Mouse (Mus musculus): ENCODE measurements around the gene Anapc5. TPM values are rescaled to one million over a fixed set of nuclear protein-coding genes. Genes with fewer than 3 reads are reported as not detected.
A peak's percentile ranks its signal among the peaks of the same experiment; 100 is the strongest.

The Anapc5 gene
- 478 and 484 TPM in 2 replicates for polyA plus RNA-seq (2016; fragmentation: Nextera tagmentation; extraction: Ambion mirVana)

GRCm38 (mm10) chr5:122820777-122821523 is at the start of gene Anapc5:
Gene Anapc5, minus strand, starts transcription at chr5:122821339.
- no peaks in the 10 kb centered on the region for H3K9me3 ChIP-seq
- no peaks in the 10 kb centered on the region for H3K27me3 ChIP-seq
- peak within 1 kb of the TSS; percentile 97 for H3K27ac ChIP-seq
- peak within 1 kb of the TSS; percentile 78 for H3K9ac ChIP-seq
- H3K36me3 ChIP-seq, result peaks cover 25% of the 10 kb centered on the region
- peak within 1 kb of the TSS; percentile 77 for H3K4me3 ChIP-seq
- H3K4me1 ChIP-seq, result peaks cover 7% of the 10 kb centered on the region
- WGBS, result under 1% methylated on average over 55 of the region's 55 CpGs
- peak; percentile 100 for ATAC-seq (ENCODE audit: insufficient number of reproducible peaks, insufficient read depth, low FRiP score, low TSS enrichment)
- peak within 1 kb of the TSS; percentile 59 for H3K4me2 ChIP-seq (replicated peaks)

DNA sequence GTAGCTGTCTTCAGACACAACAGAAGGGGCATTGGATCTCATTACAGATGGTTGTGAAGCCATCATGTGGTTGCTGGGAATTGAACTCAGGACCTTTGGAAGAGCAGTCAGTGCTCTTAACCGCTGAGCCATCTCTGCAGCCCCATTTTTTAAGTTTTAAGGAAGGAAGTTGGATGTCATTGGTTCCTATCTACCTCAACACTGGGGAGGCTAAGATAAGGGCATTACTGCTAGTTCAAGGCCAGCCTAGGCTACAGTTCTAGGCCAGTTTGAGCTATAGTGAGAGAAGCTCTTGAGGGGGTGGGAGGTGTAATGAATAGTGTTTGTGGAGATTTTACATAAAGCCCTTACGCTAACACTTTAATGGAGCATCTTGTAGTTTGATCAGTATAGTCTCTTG is 41.9 kb upstream of the Anapc5 start:
- no peaks in the 10 kb centered on the region for H3K9me3 ChIP-seq
- H3K4me3 ChIP-seq, result no peak overlapping the region
- no peak overlapping the region for H3K27ac ChIP-seq
- no peak overlapping the region for H3K9ac ChIP-seq
- no peak for ATAC-seq (ENCODE audit: insufficient number of reproducible peaks, insufficient read depth, low FRiP score, low TSS enrichment)
- no peak overlapping the region for H3K4me2 ChIP-seq (replicated peaks)
- no peaks in the 10 kb centered on the region for H3K4me1 ChIP-seq
- no peaks in the 10 kb centered on the region for H3K27me3 ChIP-seq
- H3K36me3 ChIP-seq, result peaks cover 56% of the 10 kb centered on the region
- WGBS, result 95% methylated on average over 2 of the region's 2 CpGs

DNA sequence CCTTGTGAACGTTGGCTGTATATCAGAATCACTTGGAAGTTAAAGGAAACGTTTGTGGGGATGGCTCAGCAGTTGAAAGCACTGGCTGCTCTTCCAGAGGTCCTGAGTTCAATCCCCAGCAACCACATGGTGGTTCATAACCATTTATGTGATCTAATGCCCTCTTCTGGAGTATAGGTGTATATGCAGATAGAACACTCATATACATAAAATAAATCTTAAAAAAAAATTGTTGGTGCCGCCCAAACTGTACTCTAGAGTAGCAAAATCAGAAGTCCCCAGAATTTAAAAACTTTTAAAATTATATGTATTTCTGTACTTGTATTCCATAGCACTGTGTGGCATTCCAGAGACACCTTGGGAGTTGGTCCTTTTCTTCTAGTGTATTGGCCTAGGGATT is 34.7 kb upstream of the Anapc5 start:
- Histone ChIP-seq H3K4me2 (replicated peaks) (no peak overlapping the region), H3K27me3 (no peaks in the 10 kb centered on the region), H3K4me1 (peaks cover 11% of the 10 kb centered on the region), H3K36me3 (0 out of 2 replicates have a peak, but pooled peaks cover 3% of the 10 kb centered on the region), H3K27ac (no peak overlapping the region), H3K4me3 (no peak overlapping the region), H3K9me3 (no peaks in the 10 kb centered on the region), H3K9ac (no peak overlapping the region)
- no peak for ATAC-seq (ENCODE audit: insufficient number of reproducible peaks, insufficient read depth, low FRiP score, low TSS enrichment)
- 81% methylated on average over 3 of the region's 3 CpGs for WGBS

DNA sequence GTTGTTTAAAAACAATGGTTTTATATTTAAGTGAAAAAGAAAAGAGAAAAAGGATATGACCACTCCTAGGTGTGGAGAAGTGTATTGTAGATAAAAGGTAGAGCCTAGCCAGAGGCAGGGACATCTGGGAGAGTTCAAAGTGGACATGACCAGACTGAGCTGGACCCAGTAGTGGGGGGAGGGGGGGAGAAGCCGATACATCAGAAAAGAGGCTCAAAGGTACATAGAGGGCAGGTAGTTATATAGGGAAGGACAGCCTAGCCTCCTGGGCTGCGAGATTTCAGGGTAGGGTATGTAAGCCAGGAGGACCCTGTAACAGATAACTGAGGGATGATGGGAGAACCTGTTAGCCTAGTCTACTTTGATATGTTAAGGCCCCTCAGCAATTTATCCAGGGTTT is 31.5 kb upstream of the Anapc5 start:
- no peaks in the 10 kb centered on the region for H3K27me3 ChIP-seq
- H3K36me3 ChIP-seq, result 0 out of 2 replicates have a peak, but pooled peaks cover 3% of the 10 kb centered on the region
- no peaks in the 10 kb centered on the region for H3K9me3 ChIP-seq
- H3K4me3 ChIP-seq, result no peak overlapping the region
- no peak overlapping the region for H3K4me2 ChIP-seq (replicated peaks)
- H3K4me1 ChIP-seq, result peaks cover 13% of the 10 kb centered on the region
- H3K27ac ChIP-seq, result no peak overlapping the region
- 70% methylated on average over 2 of the region's 2 CpGs for WGBS
- H3K9ac ChIP-seq, result no peak overlapping the region
- ATAC-seq (ENCODE audit: insufficient number of reproducible peaks, insufficient read depth, low FRiP score, low TSS enrichment), result no peak

DNA sequence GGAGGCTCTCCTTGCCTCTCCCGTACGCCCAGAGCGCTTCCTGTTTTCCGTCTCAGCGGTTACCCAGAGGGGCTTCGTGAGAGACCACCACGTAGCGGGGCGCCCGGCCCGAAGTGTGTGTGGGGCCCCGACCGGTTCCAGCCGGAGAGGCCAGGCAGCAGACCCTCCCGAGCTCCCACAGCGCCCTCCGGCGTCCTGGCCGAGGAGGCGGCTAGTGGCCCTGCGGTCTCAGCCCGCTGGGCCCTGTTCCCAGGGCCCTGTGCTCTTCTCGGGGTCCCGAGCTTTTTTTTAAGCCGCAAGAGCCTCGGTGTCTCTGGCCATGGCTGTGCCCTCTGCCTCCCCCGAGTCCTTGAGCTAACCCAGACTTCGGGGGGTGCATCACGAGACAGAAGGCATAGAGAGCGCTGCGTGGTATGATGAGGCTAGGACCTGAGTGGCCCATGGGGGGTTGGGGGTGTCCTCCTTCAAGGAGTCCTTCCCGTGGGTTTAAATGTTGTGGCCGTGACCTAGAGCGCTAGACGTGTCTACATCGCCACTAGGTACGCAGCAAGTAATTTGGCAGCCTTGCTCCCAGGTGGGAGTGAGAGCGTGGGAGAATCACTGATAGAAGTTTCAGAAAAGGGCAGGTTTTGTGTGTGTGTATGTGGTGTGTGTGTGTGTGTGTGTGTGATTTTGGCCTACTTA is 29.3 kb upstream of the Anapc5 start:
- no peaks in the 10 kb centered on the region for H3K27me3 ChIP-seq
- peaks cover 13% of the 10 kb centered on the region for H3K4me1 ChIP-seq
- H3K9me3 ChIP-seq, result no peaks in the 10 kb centered on the region
- H3K4me3 ChIP-seq, result peak overlapping the region; percentile 91
- peak overlapping the region; percentile 92 for H3K27ac ChIP-seq
- peak overlapping the region; percentile 95 for H3K9ac ChIP-seq
- WGBS, result under 1% methylated on average over 38 of the region's 38 CpGs
- ATAC-seq (ENCODE audit: insufficient number of reproducible peaks, insufficient read depth, low FRiP score, low TSS enrichment), result peak; percentile 73
- no peaks in the 10 kb centered on the region for H3K36me3 ChIP-seq
- H3K4me2 ChIP-seq (replicated peaks), result peak overlapping the region; percentile 85

GRCm38 (mm10) chr5:122849521-122850318 is 28.6 kb upstream of the Anapc5 start, which contains the start of gene Rnf34:
Gene Rnf34, plus strand, starts transcription at chr5:122850048.
- H3K9ac ChIP-seq, result peak within 1 kb of the TSS; percentile 95
- under 1% methylated on average over 53 of the region's 61 CpGs for WGBS
- peak within 1 kb of the TSS; percentile 91 for H3K4me3 ChIP-seq
- peak within 1 kb of the TSS; percentile 92 for H3K27ac ChIP-seq
- H3K4me2 ChIP-seq (replicated peaks), result peak within 1 kb of the TSS; percentile 85
- peak; percentile 100 for ATAC-seq (ENCODE audit: insufficient number of reproducible peaks, insufficient read depth, low FRiP score, low TSS enrichment)
- H3K27me3 ChIP-seq, result no peaks in the 10 kb centered on the region
- no peaks in the 10 kb centered on the region for H3K9me3 ChIP-seq
- no peaks in the 10 kb centered on the region for H3K36me3 ChIP-seq
- peaks cover 13% of the 10 kb centered on the region for H3K4me1 ChIP-seq

DNA sequence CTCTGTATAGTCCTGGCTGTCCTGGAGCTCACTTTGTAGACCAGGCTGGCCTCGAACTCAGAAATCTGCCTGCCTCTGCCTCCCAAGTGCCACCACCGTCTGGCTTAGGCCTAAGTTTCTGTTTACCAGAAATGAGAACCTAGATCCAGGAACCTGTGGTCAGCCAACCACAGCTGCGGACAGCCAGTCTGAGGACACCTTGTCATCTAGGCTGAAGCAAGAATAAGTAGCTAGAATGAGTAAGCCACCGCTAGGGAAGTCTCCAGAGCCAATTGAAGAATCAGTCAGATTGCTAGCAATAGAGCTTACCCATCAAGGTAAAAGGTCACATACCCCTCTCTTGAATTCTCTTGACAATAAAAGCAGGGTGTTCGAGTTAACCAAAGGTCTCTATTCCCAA is 22.7 kb upstream of the Anapc5 start:
- H3K36me3 ChIP-seq, result no peaks in the 10 kb centered on the region
- no peak overlapping the region for H3K27ac ChIP-seq
- no peaks in the 10 kb centered on the region for H3K4me1 ChIP-seq
- H3K9me3 ChIP-seq, result no peaks in the 10 kb centered on the region
- H3K27me3 ChIP-seq, result no peaks in the 10 kb centered on the region
- no peak overlapping the region for H3K4me2 ChIP-seq (replicated peaks)
- no peak for ATAC-seq (ENCODE audit: insufficient number of reproducible peaks, insufficient read depth, low FRiP score, low TSS enrichment)
- no peak overlapping the region for H3K4me3 ChIP-seq
- 91% methylated on average over 5 of the region's 5 CpGs for WGBS
- H3K9ac ChIP-seq, result no peak overlapping the region

DNA sequence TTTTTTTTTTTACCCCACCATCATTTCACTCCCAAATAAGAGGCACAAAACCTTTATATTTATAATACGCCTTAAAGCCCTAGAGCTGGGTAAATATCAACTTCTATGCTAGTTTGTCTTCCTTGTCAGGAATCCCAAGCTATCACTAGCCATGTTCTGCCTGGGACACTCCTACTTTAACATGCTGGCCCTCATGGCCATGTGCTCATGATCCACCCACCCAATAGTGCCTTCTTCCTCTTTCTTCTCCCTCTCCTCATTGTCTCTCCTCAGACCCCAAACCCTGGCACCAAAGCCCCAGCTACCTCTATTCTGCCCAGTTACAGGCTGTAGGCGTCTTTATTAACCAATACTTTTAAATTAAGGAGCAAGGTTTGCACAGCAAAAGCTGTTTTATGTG is 20.0 kb upstream of the Anapc5 start:
- H3K27ac ChIP-seq, result no peak overlapping the region
- H3K9me3 ChIP-seq, result 0 out of 2 replicates have a peak, but pooled peaks cover 2% of the 10 kb centered on the region
- no peaks in the 10 kb centered on the region for H3K27me3 ChIP-seq
- H3K4me3 ChIP-seq, result no peak overlapping the region
- no peaks in the 10 kb centered on the region for H3K4me1 ChIP-seq
- 86% methylated on average over 2 of the region's 2 CpGs for WGBS
- H3K9ac ChIP-seq, result no peak overlapping the region
- ATAC-seq (ENCODE audit: insufficient number of reproducible peaks, insufficient read depth, low FRiP score, low TSS enrichment), result no peak
- H3K36me3 ChIP-seq, result no peaks in the 10 kb centered on the region
- H3K4me2 ChIP-seq (replicated peaks), result no peak overlapping the region

- no peak for ATAC-seq (ENCODE audit: insufficient number of reproducible peaks, insufficient read depth, low FRiP score, low TSS enrichment)
Measured at GRCm38 (mm10) chr5:122832996-122833395, 11.9 kb upstream of the Anapc5 start.

GRCm38 (mm10) chr5:122832536-122832935 is 11.4 kb upstream of the Anapc5 start:
- WGBS, result 87% methylated on average over 10 of the region's 10 CpGs

More at GRCm38 (mm10) chr5:122832996-122833395, 11.9 kb upstream of the Anapc5 start:
- H3K36me3 ChIP-seq, result no peaks in the 10 kb centered on the region
- H3K4me2 ChIP-seq (replicated peaks), result no peak overlapping the region
- H3K9ac ChIP-seq, result no peak overlapping the region
- H3K4me3 ChIP-seq, result no peak overlapping the region
- WGBS, result 80% methylated on average over 10 of the region's 10 CpGs
- H3K9me3 ChIP-seq, result 0 out of 2 replicates have a peak, but pooled peaks cover under 1% of the 10 kb centered on the region
- H3K4me1 ChIP-seq, result no peaks in the 10 kb centered on the region
- no peak overlapping the region for H3K27ac ChIP-seq
- H3K27me3 ChIP-seq, result no peaks in the 10 kb centered on the region

GRCm38 (mm10) chr5:122825099-122825498 is 4.0 kb upstream of the Anapc5 start:
- 78% methylated on average over 8 of the region's 8 CpGs for WGBS
- no peaks in the 10 kb centered on the region for H3K36me3 ChIP-seq
- H3K4me1 ChIP-seq, result peaks cover 2% of the 10 kb centered on the region
- no peaks in the 10 kb centered on the region for H3K27me3 ChIP-seq
- no peaks in the 10 kb centered on the region for H3K9me3 ChIP-seq
- H3K4me3 ChIP-seq, result no peak overlapping the region
- H3K27ac ChIP-seq, result no peak overlapping the region
- no peak for ATAC-seq (ENCODE audit: insufficient number of reproducible peaks, insufficient read depth, low FRiP score, low TSS enrichment)
- no peak overlapping the region for H3K4me2 ChIP-seq (replicated peaks)
- H3K9ac ChIP-seq, result no peak overlapping the region

More at GRCm38 (mm10) chr5:122832536-122832935, 11.4 kb upstream of the Anapc5 start:
- ATAC-seq (ENCODE audit: insufficient number of reproducible peaks, insufficient read depth, low FRiP score, low TSS enrichment), result no peak
- no peaks in the 10 kb centered on the region for H3K27me3 ChIP-seq
- H3K4me2 ChIP-seq (replicated peaks), result no peak overlapping the region
- no peaks in the 10 kb centered on the region for H3K36me3 ChIP-seq
- H3K9me3 ChIP-seq, result no peaks in the 10 kb centered on the region
- no peak overlapping the region for H3K4me3 ChIP-seq
- H3K27ac ChIP-seq, result no peak overlapping the region
- H3K9ac ChIP-seq, result no peak overlapping the region
- H3K4me1 ChIP-seq, result no peaks in the 10 kb centered on the region

Data from embryonic facial prominence, embryonic 12.5 days (tissue).